Mouse (Mus musculus) embryo, embryonic 10 days (tissue): ENCODE measurements around the gene Dnah8.

Source experiments
- DNase-seq: peaks from one replicate; pipeline ENCODE4 v3.0.0-alpha.2; 2015; ENCODE audit warnings: low spot score

Gene Dnah8

DNA sequence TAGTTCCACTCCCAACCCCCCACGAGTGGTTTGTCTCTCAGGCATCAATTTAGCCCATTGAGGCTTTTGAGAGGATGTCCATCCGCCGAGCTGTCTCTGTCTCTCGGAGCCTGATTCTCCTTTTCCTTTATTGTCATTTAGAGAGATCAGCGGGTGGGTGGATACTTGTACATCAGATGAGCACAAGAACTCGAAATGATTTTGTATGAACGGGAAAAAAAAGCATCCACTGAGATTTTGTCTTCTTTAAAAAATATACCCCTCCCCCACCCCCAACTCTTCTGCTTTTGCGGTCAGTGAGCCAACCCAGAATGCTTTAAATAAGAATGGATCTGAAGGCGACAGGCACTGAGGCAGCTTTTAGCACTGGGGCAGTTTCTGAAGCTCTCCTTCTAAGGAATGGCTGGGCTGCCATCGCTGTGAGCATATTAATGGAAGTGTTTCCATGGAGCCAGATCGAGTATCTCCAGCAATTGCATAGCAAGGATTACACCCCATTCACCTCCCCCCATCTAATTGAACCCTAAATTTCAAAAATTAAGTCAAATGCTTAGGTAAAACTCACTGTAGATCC lies 201.7 kb downstream of the Dnah8 start:
- peak; percentile 23 for DNase-seq

DNA sequence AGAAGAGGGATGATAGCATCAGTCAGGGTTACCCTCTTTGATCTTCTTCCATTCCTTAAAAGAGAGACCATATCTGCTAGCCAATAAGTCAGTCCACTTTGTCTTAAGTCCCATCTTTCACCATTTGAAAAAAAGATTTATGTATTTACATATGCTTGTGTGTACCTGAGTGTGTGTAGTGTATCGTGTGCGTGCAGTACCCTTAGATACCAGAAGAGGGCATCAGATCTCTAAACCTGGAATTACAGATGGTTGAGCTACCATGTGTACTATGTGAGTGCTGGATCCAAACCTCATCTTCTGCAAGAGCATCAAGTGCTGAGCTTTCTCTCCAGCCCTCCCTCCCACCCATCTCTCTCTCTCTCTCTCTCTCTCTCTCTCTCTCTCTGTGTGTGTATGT lies 207.0 kb downstream of the Dnah8 start:
- no peak for DNase-seq

DNA sequence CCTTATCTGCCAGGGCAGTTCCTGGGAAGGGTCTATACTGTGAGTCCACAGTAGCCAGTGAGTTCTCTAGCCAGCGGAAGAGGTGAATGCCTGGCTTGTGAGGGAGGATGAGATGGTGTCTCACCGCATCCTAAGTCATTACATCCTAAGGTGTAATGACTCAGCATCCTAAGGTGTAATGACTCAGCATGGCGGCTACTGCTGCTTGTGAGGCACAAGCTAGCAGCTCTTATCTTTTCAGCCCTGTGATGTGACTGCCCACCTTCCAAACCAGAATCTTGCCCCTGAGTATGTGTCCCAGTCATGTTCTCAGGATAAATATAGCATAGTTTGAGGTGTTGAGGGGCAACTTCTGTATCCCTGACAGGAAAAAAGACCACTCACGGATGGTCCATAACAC lies 211.3 kb downstream of the Dnah8 start:
- DNase-seq = no peak

DNA sequence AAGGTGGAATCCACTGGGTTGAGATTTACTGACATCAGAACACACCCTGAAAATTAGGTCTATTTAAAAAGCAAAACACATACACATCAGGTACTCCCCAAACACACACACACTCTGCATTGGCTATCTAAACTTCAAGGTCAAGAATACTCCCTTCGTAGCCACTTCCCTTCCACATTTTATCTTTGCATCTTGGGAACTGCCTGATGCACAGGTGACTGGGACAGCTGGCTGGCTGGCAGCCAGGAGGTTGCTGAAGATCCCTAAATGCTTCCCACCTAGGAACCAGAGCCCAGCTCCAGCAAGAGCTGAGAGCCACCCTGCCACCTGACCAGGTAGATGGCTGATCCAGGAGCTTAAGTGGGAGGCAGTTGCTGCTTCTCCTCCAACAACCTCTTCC lies 212.9 kb downstream of the Dnah8 start:
- DNase-seq = no peak

DNA sequence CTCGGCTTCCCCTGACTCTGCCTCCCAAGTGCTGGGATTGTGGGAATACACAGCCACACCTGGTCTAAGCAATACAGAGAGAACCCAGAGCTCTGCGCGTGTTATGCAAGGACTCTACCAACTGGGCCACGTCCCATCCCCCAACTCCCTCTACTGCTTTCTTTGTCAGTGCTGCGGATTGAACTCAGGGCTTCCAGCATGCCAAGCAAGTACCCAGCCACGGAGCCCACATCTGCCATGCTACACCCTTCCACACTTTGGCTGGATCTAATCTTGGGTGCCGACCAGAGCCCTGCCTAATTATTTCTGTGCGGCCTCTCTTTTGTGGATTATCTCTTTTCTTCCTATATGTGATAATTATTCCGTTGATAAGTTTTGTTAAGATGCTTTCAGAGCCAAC lies 215.9 kb downstream of the Dnah8 start:
- no peak for DNase-seq

DNA sequence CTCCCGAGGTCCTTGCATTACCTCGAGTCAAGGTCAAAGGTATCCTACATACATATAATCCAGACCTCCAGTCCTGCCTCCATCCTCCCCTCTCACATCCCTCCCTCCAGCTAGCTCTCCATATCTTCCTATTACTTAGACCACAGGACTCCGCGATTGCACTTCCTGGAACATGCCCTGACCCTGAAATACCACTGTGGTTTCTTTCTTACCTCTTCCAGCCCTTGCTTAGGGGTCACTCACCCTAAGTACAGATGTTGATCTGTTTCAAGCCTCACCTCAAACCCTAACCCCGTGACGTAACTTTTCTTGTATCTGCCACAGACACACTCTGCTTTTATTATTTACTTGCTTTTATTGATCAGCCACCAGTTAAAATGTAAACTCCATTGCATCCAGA lies 218.2 kb downstream of the Dnah8 start:
- DNase-seq = no peak

DNA sequence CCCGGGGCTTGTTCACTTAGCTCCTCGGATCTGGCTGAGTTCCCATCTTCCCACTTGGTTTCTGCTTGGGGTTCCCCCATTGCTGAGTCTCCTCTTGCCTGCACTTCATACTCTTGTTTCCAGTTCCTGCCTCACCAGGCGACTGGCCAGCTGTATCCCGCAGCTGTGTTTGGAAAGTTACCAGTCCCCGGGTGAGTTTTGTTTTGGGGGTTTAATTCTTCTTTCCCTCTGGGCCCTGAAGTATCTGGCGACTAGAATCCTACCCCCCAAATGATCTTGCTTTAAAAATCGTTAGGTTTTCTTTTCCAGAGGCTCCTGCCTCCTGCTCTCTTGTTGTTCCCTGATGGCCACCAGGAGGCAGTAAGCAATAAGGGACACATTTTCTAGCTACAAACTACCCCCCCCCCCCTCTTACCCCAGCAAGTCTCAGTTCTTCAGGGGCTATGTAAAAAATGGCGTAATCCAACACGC lies 220.2 kb downstream of the Dnah8 start:
- DNase-seq = no peak

DNA sequence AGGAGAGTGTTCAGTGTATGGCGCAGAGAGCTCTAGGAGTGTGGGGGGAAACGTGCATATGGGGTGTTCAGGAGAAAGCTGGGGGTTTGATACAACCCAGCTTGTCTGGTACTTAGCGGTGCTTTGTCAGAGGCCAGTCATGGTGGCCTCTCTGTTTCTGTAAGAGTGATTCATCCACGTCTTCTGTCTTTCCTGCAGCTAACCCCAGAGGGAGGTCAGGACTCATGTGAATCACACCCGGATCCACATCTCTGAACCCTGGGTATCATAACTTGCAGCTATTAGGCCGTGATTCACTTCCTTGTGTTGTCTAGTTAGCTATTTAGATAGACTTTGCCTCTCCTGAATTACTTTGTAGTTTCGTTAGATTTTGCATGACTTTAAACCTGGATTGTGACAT lies 223.3 kb downstream of the Dnah8 start:
- DNase-seq = no peak

DNA sequence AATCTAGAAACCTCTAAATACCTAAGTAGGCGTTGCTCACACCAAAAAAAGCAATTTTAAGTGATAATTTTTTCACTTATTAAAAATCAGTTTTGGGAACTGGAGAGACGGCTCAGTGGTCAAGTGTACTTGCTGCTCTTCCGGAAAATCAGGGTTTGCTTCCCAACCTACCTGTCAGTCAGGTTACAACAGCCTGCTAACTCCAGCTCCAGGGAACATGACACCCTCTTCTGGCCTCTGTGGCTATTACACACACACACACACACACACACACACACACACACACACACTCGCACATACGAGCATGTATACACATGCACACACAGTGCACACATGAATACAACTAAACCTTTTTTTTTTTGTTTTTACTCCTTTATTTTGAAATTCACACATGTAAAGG lies 223.9 kb downstream of the Dnah8 start:
- DNase-seq = no peak

DNA sequence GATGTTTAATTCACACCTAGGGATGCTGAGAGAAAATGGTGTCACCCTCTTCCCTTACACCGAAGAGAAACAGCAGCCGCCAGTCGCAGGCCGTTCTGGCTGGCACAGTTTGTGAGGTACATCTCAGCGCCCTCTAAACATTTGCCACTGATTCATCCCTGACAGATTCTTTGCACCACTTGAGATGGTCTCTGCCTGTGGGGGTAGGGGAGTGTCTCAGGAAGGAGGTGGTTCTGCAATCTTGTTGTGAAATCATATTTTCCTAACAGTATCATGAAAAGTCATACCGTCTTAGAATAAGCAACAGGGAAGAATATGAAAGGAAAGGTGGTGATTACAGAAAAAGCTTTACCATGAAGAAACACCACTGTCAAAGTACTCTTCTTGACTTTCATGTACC lies 224.7 kb downstream of the Dnah8 start:
- no peak for DNase-seq

DNA sequence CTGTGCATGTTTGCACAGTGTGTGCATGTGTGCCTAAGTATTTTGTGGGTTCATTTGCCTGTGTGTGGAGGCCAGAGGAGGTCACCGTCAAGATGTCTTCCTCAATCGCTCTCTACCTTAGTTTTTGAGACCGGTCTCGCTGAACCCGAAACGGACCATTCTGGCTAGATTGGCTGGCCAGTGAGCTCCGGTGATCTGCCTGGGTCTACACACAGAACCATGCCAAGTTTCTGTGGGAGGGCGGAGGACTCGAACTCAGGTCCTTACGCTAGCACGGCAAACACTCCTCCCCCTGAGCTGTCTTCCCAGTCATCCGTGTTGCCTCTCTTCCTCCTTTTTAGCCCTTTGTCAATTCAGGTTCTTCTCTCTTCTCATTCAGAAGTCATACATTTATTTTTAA lies 225.7 kb downstream of the Dnah8 start:
- DNase-seq = no peak

DNA sequence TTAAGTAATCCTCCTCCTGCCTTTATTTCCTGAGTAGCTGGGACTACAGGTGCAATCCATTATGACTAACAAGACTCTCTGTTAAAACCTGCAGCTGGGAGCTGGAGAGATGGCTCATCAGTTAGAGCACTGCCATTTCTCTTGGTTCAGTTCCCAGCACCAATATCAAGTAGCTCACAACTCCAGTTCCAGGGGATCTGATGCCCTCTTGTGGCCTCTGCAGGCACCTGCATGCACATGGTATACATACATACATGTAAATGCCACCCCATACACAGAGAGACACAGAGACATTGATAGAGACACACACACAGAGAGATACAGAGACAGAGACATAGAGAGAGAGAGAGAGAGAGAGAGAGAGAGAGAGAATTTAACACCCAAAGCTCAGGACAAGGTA lies 228.2 kb downstream of the Dnah8 start:
- no peak for DNase-seq

DNA sequence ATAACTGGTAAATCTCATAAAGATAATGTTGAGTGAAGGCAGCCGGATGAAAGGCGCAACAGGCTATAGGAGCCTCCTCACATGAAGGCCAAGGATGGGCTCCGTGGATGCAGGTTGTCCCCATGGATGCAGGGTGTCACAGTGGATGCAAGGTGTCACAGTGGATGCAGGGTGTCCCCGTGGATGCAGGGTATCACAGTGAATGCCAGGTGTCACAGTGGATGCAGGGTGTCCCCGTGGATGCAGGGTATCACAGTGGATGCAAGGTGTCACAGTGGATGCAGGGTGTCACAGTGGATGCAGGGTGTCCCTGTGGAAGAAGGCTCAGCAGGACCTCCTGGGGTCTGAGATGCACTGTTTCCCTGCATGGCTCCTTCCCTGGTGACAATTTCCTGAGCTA lies 233.2 kb downstream of the Dnah8 start:
- no peak for DNase-seq

DNA sequence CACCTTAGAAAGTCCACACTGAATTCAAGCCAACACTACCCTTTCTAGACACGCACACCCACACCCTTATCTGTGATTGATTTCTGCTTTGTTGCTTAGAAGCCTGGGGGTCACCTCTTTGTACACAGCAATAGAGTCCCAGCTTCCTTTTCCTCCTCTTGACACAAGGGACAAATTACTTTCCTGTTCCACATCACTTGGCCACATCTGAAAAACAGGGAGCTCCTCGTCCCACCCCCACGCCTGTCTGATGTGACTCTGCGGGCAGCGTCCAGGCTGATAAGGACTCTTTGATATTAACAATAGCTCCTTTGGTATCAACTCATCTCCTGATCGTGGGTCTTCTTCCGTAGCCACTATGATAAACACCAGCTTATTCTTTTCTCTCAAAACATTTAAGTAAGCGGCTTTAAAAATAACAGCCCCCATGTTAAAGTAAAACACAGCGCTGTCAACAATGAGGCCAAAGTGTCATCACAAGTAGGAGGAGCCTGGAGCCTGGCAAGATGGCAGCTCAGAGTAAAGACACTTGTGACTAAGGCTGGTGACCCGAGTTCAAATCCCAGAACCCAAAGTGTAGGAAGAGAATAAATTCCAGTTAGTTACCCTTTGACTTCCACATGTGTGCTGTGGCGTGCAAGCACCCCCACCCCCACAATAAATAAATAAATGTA lies 234.6 kb downstream of the Dnah8 start:
- no peak for DNase-seq

DNA sequence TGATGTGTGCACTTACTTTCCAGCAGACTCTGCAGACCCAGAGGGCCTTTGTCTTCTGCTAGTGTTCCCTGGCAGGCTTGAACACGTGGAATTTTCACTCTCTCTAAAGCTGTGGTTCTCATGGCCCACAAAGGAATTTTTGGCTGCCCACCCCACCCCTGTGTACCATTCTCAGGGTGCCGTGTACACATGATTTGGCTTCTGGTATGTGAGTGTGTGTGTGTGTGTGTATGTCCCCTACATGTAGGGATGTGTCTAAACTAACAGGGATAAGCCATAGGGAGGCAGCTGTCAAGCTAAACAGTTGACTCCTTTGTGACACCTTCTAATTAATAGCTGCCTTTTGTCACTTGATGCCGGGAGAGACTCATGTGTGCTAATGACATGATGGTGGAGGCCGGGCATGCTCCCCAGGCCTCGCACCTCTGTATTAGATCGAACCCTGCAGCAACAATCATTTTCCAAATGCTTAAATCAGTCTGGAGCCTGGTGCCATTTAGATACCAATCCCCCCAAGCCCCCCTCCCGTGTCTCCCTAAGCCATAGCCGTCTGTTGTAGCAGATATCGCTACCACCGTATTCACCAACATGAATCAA lies 235.9 kb downstream of the Dnah8 start:
- DNase-seq = no peak

DNA sequence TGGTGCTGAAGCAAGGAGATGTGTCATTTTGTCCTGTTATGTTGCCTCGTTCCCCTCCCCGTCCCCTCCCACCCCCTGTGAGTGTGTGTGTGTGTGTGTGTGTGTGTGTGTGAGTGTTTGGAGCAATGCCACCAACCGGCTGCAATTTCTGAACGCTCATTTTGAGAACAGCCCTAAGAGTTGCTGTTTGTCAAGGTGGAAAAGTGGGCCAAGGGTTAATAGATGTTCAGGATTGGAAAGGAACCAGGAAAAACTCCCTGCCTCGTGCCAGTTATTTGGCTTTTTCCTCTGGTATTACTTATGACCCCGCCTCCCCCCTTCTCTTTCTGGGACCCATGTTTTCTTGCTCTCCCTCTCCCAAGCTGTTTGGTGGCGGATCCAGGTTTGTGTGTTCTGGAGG lies 236.5 kb downstream of the Dnah8 start:
- no peak for DNase-seq

DNA sequence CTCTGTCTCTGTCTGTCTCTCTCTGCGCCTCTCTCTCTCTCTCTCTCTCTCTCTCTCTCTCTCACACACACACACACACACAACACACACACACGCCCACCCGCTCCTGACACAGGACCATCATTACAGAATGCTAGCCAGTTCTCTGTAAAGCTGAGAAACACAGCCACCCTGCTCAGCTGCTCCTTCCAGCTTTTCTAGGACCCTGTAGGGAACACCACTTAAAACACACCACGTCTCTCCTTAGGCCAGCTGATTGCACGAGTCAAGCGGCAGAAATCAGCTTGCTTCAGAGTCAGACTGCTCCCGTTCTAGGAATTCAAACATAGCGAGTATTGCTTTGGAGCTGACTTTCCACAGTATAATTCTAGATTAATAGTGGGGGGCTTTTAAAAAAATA lies 242.1 kb downstream of the Dnah8 start:
- no peak for DNase-seq

DNA sequence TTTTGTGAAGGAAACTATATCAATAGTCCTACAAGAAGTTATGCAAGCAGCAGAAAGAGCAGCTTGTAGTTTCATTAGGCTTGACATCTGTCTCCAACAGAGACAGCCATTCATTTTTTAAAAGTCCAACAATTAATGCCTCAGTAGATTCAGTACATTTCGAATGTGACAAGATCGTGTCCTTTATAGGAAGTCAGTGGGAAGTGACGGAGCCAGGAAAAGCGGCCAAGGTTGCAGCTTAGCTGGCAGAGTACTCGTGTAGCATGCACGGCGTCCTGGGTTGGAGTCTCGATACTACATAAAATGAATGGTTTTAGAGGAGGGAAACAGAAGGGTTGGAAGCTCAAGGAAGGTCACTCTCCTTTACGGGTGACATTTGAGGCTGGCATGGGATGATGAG lies 242.8 kb downstream of the Dnah8 start:
- DNase-seq = no peak

DNA sequence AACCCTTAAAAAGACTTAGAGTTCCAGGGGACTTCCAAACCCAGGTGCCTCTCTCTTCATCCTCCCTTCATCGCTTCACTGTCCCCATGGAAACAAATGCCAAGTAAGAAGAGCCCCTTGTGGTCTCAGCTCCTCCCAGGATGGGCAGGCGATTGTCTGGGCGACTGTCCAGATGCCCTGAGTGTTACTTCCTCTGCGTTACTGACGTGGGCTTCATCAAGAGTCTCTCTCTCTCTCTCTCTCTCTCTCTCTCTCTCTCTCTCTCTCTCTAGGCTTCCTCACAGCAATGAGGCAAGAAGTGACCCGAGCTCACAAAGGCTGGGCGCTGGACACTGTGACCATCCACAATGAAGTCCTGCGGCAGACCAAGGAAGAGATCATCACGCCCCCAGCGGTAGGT lies 246.9 kb downstream of the Dnah8 start:
- DNase-seq = no peak

DNA sequence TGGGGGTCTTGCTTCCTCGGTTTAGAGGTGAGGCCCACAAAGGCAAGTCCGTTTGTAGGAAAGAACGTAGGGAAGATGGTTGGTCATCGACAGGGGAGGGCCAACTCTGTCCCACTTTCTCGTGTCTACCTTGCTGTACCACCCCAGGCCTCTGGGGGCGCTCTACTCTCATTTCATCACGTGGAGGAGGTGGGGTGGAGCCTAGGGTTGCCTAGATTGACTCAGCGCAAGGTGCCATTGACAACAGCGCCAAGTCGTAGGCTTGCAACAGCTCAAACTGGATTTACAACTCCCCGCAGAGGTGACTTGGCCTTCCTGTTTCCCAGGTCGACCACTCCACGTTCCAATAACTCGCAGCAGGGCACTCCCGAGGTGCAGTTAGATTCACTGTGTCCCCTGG lies 250.1 kb downstream of the Dnah8 start:
- no peak for DNase-seq

DNA sequence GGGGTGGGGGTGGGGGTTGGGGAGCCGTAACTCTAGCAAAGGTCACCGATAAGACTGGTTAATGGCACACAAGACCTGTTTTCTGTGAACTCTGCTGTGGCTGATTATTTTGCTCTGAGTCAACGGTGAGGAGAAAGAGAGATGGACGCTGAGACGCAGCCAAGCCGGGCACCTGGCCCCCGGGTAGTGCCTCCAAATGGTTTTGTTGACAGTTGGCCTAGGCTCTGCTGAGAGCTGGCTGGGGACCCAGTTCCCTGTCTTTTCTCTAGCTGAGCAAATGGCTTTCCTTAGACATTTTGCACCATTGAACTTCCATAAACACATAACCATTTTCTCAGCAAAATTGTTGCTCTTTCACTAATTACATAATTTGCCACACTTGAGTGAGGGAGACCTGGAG lies 253.3 kb downstream of the Dnah8 start:
- no peak for DNase-seq

DNA sequence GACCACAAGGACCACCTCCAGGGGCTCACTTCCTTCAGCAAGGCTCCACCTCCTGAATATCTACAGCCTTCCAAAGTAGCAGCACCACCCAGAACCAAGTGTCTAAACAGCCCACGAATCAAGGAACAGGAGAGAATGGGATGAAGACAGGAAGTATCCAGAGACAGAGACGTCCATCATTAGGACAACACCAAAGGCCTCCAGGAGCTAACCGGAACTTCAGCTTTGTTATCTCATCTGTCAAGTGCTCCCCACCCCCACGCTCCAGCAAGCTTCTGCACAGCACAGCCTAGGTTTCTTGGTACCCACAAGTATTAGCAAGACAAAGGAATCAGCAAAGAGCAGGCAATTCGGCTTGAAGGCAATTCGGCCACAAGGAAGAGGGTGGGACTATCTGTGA lies 254.5 kb downstream of the Dnah8 start:
- DNase-seq = no peak

DNA sequence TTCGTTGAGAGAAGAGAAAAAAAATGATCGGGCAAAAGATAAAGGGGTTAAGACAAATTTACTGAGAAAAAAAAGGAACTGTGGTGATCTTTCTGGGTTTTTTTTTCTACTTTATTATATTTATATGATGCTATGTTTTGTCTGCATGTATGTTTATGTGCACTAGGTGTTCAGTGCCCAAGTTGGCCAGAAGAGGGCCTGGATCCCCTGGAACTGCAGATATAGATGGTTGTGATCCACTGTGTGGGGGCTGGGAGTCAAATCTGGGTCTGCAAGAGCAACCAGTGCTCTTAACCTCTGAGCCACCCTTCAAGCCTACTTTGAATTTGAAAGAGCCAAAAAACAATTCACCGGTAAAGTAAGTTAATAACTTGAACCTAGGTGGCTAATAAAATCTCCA lies 256.2 kb downstream of the Dnah8 start:
- no peak for DNase-seq

DNA sequence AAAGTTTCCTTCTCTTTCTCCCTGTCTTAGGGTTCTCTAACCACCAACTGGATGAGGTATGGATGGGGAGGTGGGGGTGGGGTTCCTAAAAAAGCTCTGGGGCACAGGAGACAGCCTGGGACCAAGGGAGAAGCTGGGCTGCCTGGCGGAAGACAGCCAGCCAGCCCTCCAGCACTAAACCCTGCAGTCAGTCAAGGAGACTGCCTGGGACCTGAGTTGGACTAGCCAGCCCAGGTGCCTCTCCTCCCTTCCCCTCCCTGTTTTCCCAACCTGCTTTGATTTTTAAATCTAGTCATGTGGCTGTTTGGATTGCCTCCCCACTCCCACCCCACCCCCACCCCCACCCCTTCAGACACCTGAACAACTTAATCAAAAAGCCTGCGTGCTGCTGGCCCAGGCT lies 256.8 kb downstream of the Dnah8 start:
- DNase-seq = no peak
